Mouse (Mus musculus): ENCODE data around the gene Cobll1. TPM values are rescaled to one million over a fixed set of nuclear protein-coding genes. Genes with fewer than 3 reads are reported as not detected.

Gene Cobll1
- polyA plus RNA-seq, 1 experiment from 2014 or later: 4.4 TPM

DNA sequence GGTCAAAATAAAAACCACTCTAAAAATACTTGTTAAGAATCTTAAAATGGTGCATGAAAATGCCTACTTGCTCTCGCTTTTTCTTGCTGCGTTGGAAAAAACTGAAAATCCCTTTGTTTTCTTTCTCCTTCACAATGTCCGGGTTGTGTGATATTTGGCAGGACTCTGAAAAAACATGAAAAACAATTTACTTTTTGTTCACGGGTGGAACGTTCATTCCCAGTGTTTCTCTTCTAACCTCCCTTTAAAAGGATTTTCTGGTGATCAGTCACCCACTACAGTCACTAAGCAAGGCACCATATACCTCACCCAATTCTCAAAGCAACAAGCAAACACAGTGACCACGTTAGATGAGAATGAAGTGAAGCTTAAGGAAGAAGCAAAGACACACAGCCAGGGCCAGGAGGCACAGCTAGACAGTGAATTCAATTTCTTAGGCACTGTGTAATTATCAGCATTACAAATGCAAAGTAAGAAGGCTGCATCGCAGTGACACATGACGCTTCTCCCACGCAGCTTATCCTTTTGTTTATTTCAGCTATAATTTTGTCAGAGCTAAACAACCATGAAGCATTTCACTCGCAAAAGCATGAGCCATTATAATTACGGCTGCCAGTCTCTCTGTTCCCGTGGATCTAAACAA lies 112.9 kb downstream of the Cobll1 start:
- no peak for ATAC-seq (ENCODE audit: insufficient number of reproducible peaks, low FRiP score, low TSS enrichment, low read depth)
- WGBS: 81% methylated on average over 12 of the region's 12 CpGs
- no peak overlapping the region for H3K4me2 ChIP-seq

DNA sequence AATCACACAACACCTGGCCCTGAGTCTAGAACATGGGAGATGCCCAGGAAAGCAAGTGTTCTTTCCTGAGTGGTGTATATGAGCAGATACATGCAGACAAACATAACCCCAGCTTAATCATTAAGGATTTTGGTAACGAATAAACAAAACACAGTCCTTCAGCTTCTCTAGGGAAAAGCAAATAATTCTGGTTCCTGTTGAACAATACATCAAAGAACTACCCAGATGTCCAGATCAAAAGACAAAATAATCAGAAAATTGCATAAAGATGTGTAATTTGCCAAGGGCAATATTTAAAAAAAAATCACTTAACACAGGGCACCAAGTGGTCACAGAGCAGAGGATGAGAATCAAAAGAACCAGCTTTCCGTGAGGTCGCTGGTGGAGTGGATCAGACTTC lies 115.5 kb downstream of the Cobll1 start:
- Histone ChIP-seq H3K27ac (no peak overlapping the region), H3K4me1 (peaks cover 4% of the 10 kb centered on the region; the same call in 1 of the 2 replicates), H3K9ac (no peak overlapping the region), H3K4me3 (no peak overlapping the region), H3K4me2 (no peak overlapping the region), H3K27me3 (no peaks in the 10 kb centered on the region), H3K36me3 (no peaks in the 10 kb centered on the region), H3K9me3 (no peaks in the 10 kb centered on the region)
- no peak for ATAC-seq (ENCODE audit: insufficient number of reproducible peaks, low FRiP score, low TSS enrichment, low read depth)
- 68% methylated on average over 3 of the region's 3 CpGs for WGBS

More for the DNA sequence above, 112.9 kb downstream of the Cobll1 start:
- Histone ChIP-seq H3K27me3 (no peaks in the 10 kb centered on the region), H3K36me3 (no peaks in the 10 kb centered on the region), H3K9ac (no peak overlapping the region), H3K4me1 (no peaks in the 10 kb centered on the region), H3K4me3 (no peak overlapping the region), H3K27ac (no peak overlapping the region), H3K9me3 (no peaks in the 10 kb centered on the region)

DNA sequence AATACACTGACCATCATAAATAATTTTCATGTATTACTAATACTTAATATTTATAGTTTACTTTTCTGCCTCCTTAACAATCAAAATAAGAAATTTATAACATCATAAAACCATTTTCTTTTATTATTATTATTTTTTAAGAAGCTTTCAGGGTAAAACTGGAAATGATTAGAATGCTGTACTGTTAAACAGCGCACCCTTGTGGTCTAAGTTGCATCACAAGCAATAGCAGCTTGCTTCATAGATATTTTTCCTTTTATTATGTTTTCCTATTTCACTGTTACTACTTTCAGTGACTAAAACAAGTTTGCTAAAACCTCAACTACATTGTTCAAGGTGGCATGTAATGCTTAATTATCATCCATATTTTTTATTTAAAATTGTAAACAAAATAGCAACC lies 117.8 kb downstream of the Cobll1 start:
- no peaks in the 10 kb centered on the region for H3K9me3 ChIP-seq
- H3K4me1 ChIP-seq: peaks cover 4% of the 10 kb centered on the region; the same call in 1 of the 2 replicates
- H3K36me3 ChIP-seq: no peaks in the 10 kb centered on the region
- 0% methylated on average over 1 of the region's 1 CpGs for WGBS
- H3K9ac ChIP-seq: no peak overlapping the region
- no peak for ATAC-seq (ENCODE audit: insufficient number of reproducible peaks, low FRiP score, low TSS enrichment, low read depth)
- no peak overlapping the region for H3K4me3 ChIP-seq
- H3K27me3 ChIP-seq: no peaks in the 10 kb centered on the region
- no peak overlapping the region for H3K4me2 ChIP-seq
- H3K27ac ChIP-seq: no peak overlapping the region

DNA sequence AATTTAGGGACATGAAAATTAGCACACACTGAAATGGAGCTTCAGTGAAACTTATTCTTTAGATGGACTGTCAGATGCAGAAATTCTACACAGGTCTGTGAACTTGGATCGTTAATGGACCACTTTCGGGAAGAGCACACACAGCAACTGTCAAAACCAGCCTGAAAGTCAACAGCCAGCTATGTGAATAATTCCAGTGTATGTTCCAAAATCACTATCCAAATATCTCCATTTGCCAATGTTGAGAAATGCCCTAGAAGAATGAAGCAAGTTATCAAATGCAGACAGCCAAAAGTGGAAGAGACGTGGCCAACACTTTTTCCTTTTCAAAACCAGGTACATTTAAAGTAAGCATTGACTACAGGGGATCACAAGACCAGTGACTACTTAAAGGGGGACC lies 118.2 kb downstream of the Cobll1 start:
- Histone ChIP-seq H3K4me3 (no peak overlapping the region), H3K27me3 (no peaks in the 10 kb centered on the region), H3K36me3 (no peaks in the 10 kb centered on the region), H3K9ac (no peak overlapping the region), H3K4me2 (no peak overlapping the region), H3K9me3 (no peaks in the 10 kb centered on the region), H3K4me1 (peaks cover 4% of the 10 kb centered on the region; the same call in 1 of the 2 replicates), H3K27ac (no peak overlapping the region)
- ATAC-seq (ENCODE audit: insufficient number of reproducible peaks, low FRiP score, low TSS enrichment, low read depth): no peak
- 72% methylated on average over 3 of the region's 3 CpGs for WGBS

DNA sequence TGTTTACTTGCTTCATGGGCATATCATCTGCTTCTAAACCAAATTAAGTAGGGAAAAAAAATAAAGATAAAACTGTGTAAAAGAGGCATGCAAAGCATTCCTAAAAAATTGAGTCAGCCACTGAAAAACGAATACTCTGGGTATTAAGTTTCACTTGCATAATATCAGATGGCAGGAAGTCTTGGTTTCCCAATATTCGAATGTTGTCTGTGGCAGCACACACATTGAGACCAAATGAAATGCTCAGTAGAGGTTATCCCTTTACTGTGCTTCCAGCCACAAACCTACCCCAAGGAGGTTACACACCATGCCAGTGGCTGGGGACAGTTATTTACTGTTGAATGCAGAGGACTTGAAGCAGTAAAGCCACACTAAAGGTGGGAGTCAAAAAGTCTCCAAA lies 119.1 kb downstream of the Cobll1 start:
- no peak overlapping the region for H3K4me2 ChIP-seq
- no peaks in the 10 kb centered on the region for H3K36me3 ChIP-seq
- ATAC-seq (ENCODE audit: insufficient number of reproducible peaks, low FRiP score, low TSS enrichment, low read depth): no peak
- no peak overlapping the region for H3K4me3 ChIP-seq
- no peaks in the 10 kb centered on the region for H3K27me3 ChIP-seq
- WGBS: 24% methylated on average over 2 of the region's 2 CpGs
- no peak overlapping the region for H3K9ac ChIP-seq
- H3K9me3 ChIP-seq: no peaks in the 10 kb centered on the region
- peaks cover 4% of the 10 kb centered on the region; the same call in 1 of the 2 replicates for H3K4me1 ChIP-seq
- no peak overlapping the region for H3K27ac ChIP-seq

DNA sequence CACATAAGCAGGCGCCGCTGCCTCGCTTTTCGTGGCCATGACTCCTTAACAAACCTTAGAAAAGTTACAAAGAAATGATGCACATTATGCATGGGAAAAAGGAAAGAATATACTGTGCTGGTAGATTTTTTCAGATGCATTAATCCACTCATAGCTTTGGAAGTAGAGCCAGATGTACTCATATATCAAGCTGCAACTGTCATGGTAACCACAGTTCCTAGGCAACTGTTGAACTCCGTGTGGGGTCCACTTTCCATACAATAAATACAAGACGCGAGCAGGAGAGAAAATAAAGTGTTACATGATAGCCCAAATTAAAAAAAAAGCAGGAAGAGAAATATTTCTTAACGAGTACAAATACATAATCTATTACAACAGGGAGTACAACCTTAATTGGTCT lies 119.5 kb downstream of the Cobll1 start:
- Histone ChIP-seq H3K9ac (no peak overlapping the region), H3K4me2 (no peak overlapping the region), H3K4me3 (no peak overlapping the region), H3K9me3 (no peaks in the 10 kb centered on the region), H3K27ac (no peak overlapping the region), H3K4me1 (peaks cover 4% of the 10 kb centered on the region; the same call in 1 of the 2 replicates), H3K27me3 (no peaks in the 10 kb centered on the region), H3K36me3 (no peaks in the 10 kb centered on the region)
- WGBS: 43% methylated on average over 8 of the region's 8 CpGs
- no peak for ATAC-seq (ENCODE audit: insufficient number of reproducible peaks, low FRiP score, low TSS enrichment, low read depth)

DNA sequence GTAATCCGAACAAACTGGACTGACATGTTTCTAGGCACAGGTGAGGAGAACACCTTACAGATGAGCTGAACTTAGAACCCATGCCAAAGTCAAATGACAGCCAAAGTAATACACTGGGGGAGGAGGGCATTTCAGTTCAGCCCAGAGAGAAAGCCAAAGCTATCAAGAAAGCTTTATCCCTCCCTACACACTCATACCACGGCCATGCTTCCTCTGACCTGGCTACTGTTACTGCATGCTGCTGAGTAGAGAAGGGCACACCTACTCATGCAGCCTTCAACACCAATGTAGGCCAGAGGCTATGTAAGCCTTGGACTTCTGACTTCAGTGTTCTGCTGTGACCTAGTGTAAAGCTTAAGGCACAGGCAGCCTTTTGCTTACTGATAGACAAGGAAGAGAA lies 120.1 kb downstream of the Cobll1 start:
- Histone ChIP-seq H3K4me3 (no peak overlapping the region), H3K9ac (no peak overlapping the region), H3K36me3 (no peaks in the 10 kb centered on the region), H3K27me3 (no peaks in the 10 kb centered on the region), H3K9me3 (no peaks in the 10 kb centered on the region), H3K4me2 (no peak overlapping the region), H3K27ac (no peak overlapping the region), H3K4me1 (peaks cover 4% of the 10 kb centered on the region; the same call in 1 of the 2 replicates)
- ATAC-seq (ENCODE audit: insufficient number of reproducible peaks, low FRiP score, low TSS enrichment, low read depth): no peak
- WGBS: 86% methylated on average over 2 of the region's 2 CpGs

DNA sequence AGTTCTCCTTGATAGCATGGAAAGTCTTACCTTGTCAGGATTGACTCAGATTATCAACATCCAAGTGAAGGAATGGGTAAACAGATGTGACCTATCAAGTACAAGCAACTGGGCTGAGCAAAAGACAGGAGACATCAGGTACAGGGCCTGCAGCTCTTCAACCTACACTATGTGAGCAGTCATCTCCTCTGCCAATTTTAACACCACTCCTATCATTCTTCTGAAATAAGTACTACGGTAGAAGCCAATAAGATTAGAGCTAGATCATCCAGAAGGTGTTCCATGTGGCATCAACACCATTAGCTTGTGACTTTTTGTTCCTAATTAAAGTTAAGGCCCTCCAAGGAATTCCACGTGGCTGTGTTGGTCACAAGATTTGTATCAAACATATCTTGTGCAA lies 121.3 kb downstream of the Cobll1 start:
- no peak overlapping the region for H3K4me3 ChIP-seq
- peaks cover 4% of the 10 kb centered on the region; the same call in 1 of the 2 replicates for H3K4me1 ChIP-seq
- H3K9ac ChIP-seq: no peak overlapping the region
- no peak for ATAC-seq (ENCODE audit: insufficient number of reproducible peaks, low FRiP score, low TSS enrichment, low read depth)
- H3K9me3 ChIP-seq: no peaks in the 10 kb centered on the region
- H3K27me3 ChIP-seq: no peaks in the 10 kb centered on the region
- no peak overlapping the region for H3K27ac ChIP-seq
- WGBS: 77% methylated on average over 2 of the region's 2 CpGs
- H3K4me2 ChIP-seq: no peak overlapping the region
- H3K36me3 ChIP-seq: no peaks in the 10 kb centered on the region

DNA sequence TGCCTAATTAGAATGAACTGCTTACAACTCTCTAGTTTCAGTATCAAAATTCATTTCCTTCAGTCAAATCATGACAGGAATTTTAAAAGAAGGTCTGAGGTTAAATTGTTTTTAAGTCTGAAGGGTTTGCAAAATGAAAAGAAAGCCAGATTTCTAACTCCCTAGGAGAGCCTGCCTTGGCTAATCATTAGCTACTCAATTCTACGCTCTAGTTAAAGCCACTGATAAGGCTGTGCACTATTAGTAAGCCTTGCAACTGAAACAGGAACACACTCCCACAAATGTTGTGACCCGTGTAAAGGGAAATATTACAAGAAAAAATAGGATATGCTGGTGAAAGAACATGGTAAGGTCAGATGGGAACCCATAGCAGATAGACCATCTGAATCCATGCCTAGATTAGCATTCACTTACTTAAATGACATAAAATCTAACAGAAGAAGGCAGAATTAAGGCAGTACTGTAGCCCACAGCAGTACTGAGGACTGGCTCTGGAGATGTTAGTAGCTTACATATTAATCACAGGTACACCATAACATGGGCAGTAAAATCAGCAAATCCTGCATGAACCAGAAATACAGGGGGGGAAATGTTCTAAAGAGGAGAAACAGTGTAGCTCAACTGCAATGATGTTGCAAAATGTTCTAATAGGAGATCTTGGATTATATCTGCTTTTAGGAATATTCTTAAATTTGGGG lies 122.6 kb downstream of the Cobll1 start:
- Histone ChIP-seq H3K4me2 (no peak overlapping the region), H3K9ac (no peak overlapping the region), H3K27ac (no peak overlapping the region), H3K4me1 (peaks cover 4% of the 10 kb centered on the region; the same call in 1 of the 2 replicates), H3K36me3 (no peaks in the 10 kb centered on the region), H3K4me3 (no peak overlapping the region), H3K27me3 (no peaks in the 10 kb centered on the region), H3K9me3 (no peaks in the 10 kb centered on the region)
- 73% methylated on average over 2 of the region's 2 CpGs for WGBS
- no peak for ATAC-seq (ENCODE audit: insufficient number of reproducible peaks, low FRiP score, low TSS enrichment, low read depth)

DNA sequence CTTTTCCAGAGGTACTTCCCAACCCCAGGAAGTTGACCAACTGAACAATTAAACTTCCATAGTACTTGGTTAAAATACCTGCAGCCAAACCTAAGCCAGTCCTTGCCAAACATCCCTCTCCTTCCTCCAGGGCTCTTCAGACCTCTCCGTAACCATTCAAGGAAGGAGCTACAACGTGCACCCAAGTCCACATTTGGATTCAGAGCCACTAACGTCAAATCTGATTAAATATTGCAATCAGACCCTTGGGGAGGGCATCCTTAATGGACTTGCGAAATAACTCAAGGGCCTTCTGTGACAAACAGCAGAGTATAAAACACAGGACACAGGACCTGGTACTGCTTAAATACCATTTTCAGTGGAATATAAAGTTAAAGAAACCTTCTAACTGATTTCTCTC lies 126.0 kb downstream of the Cobll1 start:
- H3K9me3 ChIP-seq: no peaks in the 10 kb centered on the region
- no peaks in the 10 kb centered on the region for H3K4me1 ChIP-seq
- no peaks in the 10 kb centered on the region for H3K27me3 ChIP-seq
- no peak overlapping the region for H3K9ac ChIP-seq
- H3K4me3 ChIP-seq: no peak overlapping the region
- no peak overlapping the region for H3K27ac ChIP-seq
- ATAC-seq (ENCODE audit: insufficient number of reproducible peaks, low FRiP score, low TSS enrichment, low read depth): no peak
- 73% methylated on average over 4 of the region's 4 CpGs for WGBS
- no peaks in the 10 kb centered on the region for H3K36me3 ChIP-seq
- no peak overlapping the region for H3K4me2 ChIP-seq

DNA sequence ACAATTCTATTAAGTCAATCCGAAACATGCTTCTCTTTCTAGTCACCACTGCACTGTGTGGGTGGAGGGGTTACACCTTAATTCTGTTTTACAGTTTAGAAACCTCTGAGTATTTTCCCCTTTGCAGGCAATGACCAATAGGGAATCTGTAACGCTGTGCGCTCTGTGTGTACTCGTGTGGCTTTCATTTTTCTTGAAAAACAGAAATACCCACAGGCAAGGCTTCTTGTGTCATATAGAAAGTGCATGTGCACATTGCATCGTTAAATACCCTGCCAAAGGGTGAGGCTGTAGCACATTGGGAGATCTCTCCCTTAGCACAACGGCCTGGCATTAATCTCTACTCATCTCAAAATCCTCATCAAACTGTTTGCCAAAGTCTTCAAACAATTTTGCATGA lies 134.6 kb downstream of the Cobll1 start:
- WGBS: 71% methylated on average over 6 of the region's 6 CpGs
- ATAC-seq (ENCODE audit: insufficient number of reproducible peaks, low FRiP score, low TSS enrichment, low read depth): no peak
- no peaks in the 10 kb centered on the region for H3K4me1 ChIP-seq

DNA sequence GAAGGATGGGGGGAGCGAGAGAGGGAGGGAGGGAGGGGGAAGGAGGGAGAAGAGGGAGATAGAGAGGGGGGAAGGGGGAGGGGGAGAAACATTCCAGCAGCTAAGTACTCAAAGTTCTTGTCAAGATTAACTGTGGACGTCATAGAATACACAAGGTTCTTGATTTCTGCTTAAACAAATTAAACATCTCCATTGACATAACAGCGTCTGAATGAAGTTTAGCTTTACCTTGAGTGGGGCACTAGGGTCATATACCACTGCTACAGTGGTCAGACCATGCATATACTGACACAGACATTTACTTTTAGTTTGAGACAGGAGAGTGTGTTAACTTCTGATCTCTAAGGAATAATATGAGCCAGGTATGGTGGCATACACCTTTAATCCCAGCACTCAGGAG lies 135.4 kb downstream of the Cobll1 start:
- no peaks in the 10 kb centered on the region for H3K36me3 ChIP-seq
- no peak for ATAC-seq (ENCODE audit: insufficient number of reproducible peaks, low FRiP score, low TSS enrichment, low read depth)

More for the DNA sequence above, 134.6 kb downstream of the Cobll1 start:
- Histone ChIP-seq H3K4me3 (no peak overlapping the region), H3K9me3 (no peaks in the 10 kb centered on the region), H3K9ac (no peak overlapping the region), H3K4me2 (no peak overlapping the region), H3K36me3 (no peaks in the 10 kb centered on the region), H3K27ac (no peak overlapping the region), H3K27me3 (no peaks in the 10 kb centered on the region)

More for the DNA sequence above, 135.4 kb downstream of the Cobll1 start:
- H3K4me1 ChIP-seq: no peaks in the 10 kb centered on the region
- no peaks in the 10 kb centered on the region for H3K9me3 ChIP-seq
- H3K27me3 ChIP-seq: no peaks in the 10 kb centered on the region
- no peak overlapping the region for H3K4me2 ChIP-seq
- no peak overlapping the region for H3K27ac ChIP-seq
- 81% methylated on average over 3 of the region's 3 CpGs for WGBS
- no peak overlapping the region for H3K9ac ChIP-seq
- no peak overlapping the region for H3K4me3 ChIP-seq
